Mouse (Mus musculus) retina, embryonic 14.5 days (tissue): ENCODE measurements around the gene Pepd.

Experiments
- DNase-seq: peaks from one replicate; pipeline ENCODE4 v3.0.0-alpha.2; 2015; ENCODE audit warnings: low spot score

Gene Pepd

DNA sequence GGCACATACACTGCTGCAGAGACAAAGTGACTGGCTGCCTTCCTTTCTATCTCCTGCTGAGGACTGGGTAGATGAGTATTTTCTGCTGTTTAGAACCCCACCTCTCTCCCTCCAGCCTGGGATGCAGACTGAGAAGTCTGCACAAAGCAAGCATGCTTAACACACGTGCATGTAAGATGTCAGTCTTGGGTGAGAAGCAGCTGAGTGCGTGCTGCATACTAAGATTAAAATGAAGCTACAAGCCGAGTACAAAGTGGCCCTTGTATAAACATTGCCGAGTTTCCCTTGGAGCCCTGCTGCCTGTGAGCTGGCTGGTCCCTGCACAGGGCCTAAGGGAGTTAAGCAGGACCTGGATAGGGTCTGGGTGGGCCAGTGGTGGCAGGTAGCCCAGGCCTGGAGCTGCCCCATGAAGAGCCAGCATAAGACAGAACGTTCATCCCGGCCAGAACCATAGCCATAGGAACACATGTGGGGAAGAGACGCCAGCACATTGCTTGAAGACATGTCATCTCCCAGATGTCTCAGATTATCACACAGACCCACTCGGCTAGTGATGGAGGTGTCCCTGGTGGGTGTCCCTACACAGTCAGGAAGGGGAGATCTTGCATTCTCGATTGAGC lies 115.7 kb downstream of the Pepd start:
- DNase-seq = no peak

- no peak for DNase-seq
Measured at GRCm38 (mm10) chr7:35028559-35028958, 116.4 kb downstream of the Pepd start.

- DNase-seq = no peak
Measured at GRCm38 (mm10) chr7:35029228-35029627, 117.0 kb downstream of the Pepd start.

GRCm38 (mm10) chr7:35029648-35030047 lies 117.5 kb downstream of the Pepd start:
- no peak for DNase-seq

GRCm38 (mm10) chr7:35030567-35030966 lies 118.4 kb downstream of the Pepd start:
- DNase-seq = no peak

DNA sequence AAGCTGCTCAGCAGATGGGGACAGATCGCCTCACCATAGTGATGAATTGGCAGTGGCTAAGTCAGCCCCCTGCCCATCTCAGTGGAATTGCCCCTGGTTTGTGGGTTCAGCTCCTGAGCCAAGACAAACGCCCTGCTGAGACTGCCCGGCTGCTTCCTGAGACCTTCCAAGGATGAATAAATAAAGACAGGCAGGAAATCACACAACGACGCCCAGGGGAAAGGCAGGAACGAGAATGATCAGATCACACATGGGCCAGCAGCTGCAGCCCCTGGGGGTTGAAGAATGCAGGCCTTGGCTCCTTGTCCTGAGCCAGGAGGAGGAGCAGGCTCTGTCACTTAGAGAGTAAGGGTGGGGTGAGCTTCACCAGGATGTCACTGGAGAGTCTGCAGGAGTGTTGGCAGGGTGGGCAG lies 123.0 kb downstream of the Pepd start:
- no peak for DNase-seq

DNA sequence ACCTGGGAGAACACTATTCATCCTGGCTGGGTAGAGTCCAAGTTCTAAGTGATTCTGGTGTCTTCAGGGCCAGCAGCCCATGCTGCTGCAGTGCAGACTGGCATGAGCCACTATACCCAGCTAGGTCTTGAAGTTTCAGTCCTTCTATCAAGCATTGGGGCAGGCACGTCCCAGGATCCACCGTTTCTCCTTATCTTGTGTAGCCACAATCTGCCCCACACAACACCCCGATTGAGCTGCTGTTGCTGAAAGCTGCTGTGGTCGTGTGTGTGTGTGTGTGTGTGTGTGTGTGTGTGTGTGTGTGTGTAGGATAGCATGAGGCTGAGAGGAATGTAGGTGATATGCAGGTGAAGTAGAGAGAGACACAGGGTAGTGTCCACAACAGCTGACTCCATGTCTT lies 123.4 kb downstream of the Pepd start:
- DNase-seq = no peak

DNA sequence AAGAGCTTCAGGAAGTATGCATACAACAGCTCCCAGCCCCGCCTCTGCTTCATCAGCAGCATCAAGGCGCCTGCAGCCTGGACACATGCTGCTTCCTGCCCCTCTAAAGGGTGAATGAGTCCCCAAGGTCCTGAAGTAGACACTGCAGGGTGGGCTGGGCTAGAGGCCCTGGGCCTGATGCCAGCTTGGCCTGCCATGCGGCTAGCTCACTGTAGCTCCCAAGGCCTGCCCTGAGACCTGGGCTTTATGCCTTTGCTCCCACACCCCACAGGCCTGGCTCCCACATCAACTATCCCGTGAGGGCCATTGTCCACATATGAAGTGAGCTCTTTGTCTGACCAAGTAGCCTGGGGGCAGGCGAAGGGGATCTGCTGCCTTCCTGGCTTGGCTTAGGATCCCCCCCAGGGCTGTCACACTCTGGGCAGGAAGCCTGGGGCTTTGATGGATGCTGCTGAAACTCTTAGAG lies 124.1 kb downstream of the Pepd start:
- no peak for DNase-seq

DNA sequence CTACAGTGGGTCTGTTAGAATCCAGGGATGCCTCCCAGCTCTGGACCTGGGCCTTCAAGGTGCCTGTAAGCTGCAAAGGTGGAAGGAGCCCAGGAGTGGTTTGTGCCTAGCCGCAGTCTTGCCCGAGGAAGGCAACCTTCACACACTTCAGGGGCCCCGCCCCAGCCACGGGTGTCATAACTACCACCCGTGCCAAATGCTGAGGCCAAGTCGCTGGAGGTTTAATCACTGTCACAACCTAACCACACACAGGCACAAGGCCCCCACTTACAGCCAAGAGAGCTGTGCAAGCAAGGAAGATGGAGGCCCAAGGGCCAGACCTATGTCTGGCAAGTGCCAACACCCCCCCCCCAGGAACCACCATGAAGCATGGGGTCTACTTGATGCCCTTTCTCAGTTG lies 125.2 kb downstream of the Pepd start:
- no peak for DNase-seq

DNA sequence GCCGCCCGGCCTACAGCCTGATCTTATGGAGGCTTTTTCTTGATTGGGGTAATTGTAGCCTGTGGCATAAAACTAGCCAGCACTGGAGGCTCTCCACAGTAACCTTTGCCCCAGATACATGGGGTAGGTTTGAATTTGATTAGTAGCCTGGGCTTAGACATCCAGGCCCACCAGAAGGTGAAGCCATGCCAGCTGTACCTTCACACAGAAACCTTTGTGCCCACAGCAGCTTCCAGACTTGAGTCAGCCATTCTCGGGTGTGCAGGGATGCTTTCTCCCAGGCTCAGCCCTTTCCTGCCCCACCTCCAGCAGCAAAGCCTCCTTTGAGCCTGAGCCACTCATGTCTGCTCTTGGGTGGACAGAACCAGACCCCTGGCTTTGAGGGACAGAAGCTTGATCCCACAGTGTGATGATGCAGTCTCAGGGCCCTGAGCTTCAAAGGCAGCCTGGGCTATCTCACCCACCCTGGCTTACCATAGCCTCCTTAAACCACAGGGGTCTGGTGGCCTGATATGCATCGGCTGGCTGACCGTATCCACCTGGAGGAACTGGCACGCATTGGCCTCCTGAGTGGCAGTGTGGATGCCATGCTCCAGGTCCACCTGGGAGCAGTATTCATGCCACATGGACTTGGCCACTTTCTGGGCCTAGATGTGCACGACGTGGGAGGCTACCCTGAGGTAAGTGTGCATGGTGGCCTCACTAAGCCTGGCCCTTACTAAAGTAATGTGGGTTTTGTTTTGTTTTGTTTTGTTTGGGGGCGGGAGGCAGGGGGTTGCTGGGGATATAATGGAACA lies 128.2 kb downstream of the Pepd start:
- no peak for DNase-seq

DNA sequence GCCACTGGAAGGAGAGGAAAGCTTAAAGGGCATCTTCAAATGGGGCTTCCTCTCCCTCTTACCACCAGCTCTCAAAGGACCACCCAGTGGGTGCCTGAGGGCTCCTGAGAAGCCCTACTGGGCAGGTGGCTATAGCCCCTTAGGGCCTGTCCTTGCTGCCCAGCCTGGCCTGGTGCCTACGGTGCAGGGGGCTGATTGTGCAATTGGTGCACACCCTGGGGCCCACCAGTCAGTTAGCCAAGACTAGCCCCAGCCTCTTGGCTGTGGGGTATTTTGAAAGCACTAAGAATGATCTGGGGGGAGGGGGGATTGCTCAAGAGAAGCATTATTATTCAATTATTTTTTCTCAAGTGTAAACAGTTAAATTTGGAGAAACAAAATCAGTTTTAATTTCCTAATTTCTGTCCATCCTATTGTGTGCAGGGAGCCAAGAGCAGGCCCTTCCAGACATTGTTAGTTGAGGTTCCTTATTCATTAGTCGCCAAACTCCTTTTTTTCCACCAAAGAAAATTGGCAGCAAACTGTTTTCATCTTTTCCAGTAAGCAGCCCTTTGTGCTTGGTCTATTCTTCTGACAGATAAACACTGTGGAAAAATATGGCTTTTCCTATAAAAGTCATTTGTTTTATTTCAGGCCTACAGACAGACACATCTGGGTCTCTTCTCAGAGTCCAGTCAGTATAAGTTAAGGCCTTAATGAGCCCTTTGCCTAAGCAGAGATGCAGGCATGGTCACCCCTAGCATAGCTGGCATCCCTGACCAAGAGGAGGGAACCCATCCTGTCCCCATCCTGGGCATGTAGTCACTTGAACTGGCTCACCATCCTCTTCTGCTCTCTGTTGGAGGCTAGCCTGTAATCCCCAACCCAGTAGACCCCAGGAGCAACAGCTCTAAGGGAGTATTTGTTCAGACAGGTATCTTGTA lies 129.4 kb downstream of the Pepd start:
- DNase-seq = no peak

GRCm38 (mm10) chr7:35042209-35042554 lies 130.0 kb downstream of the Pepd start:
- no peak for DNase-seq

GRCm38 (mm10) chr7:35042759-35043217 lies 130.6 kb downstream of the Pepd start:
- DNase-seq = no peak

DNA sequence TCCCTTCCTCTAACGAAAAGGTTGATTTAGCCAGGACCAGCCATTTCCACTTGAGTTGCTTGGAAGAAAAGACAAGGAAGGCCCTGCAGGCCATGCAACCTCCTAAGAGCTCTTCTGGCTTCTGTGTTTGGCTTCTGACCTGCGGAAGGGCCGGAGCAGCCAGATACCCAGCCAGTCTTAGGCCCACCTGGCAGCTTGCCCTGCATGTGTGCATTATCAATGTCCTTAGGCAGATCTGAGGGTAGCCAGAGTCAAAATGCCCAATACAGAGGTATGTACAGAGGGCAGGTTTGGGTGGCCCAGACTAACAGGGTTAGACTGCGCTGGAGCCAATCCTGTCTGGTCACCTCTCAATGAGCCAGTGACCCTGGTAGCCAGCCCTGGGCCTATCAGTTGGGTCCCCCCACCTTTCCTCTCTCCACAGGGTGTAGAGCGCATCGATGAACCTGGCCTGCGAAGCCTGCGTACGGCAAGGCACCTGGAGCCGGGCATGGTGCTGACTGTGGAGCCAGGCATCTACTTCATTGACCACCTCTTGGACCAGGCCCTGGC lies 131.2 kb downstream of the Pepd start:
- DNase-seq = no peak

DNA sequence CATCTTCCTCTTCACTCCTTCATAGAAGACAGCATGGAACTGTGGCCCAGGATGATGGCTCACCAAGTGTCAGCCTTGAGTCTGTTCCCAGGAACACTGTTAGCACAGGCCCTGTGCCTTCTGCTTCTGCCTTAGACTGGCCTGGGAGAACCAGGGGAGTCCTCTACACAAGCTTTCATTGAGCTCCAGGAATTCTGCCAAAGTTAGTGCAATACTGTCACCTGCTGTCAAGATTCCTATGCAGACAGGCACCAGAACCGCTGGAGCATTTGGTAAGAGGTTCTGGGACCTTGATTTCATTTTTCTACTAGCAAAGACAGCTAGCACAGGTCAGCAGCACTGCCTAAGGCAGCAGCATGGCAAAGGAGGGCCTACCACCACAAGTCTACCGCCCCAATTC lies 132.5 kb downstream of the Pepd start:
- no peak for DNase-seq

DNA sequence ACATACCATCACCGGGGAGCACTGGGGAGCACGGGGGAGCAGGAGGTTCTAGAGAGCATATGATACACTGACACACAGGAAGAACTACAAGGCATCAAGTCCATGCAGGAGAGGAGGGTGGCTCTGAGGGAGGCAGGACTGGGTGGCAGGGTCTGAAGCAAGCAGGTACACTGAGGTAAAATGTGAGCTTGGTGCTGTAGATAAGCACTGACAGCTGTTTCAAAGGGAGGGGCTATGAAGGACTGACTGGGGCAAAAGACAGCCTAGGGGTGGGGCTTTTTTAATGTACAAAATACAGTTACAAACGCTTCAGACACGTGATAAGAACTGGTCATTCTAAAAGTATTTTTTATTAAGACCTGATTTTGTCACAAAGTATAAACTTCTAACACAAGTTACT lies 133.9 kb downstream of the Pepd start:
- no peak for DNase-seq

DNA sequence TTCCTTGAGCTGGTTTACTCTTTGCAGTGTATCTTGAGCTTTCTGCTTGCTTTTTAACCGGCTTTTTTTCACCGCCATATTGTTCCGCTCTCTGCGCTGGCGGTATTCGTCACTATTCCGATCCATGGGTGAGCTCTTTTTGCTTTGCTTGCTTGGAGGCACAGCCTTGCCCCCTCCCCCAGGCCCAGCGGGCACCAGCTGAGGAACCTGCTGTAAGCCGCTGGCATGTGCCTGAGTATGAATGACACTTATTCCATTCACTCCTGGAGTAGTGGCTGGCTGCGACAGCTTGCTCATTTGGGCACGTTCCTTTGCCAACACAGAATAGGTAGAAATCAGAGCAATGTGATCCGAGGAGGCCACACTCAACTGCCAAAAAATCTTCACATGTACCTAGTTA lies 138.4 kb downstream of the Pepd start:
- DNase-seq = no peak

- DNase-seq = no peak
Measured at GRCm38 (mm10) chr7:35053161-35053560, 141.0 kb downstream of the Pepd start.

GRCm38 (mm10) chr7:35054286-35054685 lies 142.1 kb downstream of the Pepd start:
- DNase-seq = no peak

DNA sequence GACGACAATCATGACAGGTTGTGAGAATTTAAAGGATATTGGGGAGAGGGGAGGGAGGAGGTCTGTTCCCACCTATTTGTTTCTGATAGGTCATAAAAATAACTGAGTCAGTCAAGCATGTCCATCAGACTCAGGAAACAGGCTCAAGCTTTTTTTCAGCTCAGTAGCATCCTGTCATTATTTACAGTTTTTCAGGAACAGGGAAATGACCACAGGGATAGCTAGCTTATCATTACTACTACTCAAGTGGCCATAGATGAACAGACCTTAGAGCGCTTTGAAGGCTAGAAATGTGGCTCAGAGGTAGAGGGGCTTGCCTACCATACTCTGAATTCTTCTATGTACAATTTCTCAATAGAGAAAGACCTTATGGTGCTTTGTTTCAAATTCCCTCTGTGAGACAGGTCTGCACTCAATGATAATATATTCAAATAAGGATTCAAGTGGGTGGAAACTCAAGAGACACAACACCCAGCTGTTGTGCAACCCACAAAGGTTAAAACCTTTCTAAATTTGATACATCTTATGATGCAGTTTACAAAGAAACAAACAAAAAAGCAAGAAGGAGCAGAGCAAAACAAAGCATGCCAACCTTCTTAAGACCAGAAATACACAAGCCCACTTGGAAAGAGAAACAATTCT lies 142.9 kb downstream of the Pepd start:
- DNase-seq = no peak

- DNase-seq = peak; percentile 56
Measured at GRCm38 (mm10) chr7:35055619-35056435, 143.6 kb downstream of the Pepd start.
